Comparison of ENCODE assay signal across 32 mouse cellular contexts in the genomic region with DNA sequence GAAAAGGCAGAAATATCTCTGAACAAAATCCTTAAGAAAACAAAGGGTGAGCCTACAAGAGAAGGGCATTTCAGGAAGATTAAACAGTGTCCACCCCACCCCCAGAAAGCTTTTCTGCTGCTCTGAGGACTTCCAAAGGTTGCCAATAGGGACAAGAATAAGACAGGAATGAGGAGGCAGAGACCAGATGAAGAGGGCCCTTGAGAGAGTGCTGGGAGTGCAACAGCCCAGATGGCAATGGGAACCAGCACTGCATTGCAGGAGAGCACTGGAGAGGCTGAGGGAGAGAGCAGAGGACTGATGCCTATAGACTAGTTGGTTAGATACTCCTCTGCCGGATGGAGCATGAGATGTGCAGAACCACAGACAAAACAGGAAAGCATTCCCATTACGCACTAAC.
"Had no signal": no experiment of that assay in that cellular context is flagged by ENCODE, and none has a peak within 500 bp of the region (broad histone marks: within the 10 kb centered on the region; RNA-seq: fewer than 3 reads in every experiment).

No protein-coding gene starts in this region.

- H3K36me3 ChIP-seq: heart, embryonic 12.5 days; heart, embryonic 15.5 days; hindbrain, embryonic 10.5 days; hindbrain, embryonic 12.5 days; hindbrain, embryonic 13.5 days; hindbrain, embryonic 15.5 days; intestine, embryonic 15.5 days; kidney, embryonic 15.5 days had no signal

- H3K4me2 ChIP-seq: heart, embryonic 11.5 days; heart, embryonic 12.5 days; heart, embryonic 13.5 days; heart, embryonic 15.5 days; hindbrain, embryonic 12.5 days; hindbrain, embryonic 13.5 days; hindbrain, embryonic 14.5 days; hindbrain, embryonic 15.5 days; intestine, embryonic 15.5 days; kidney, embryonic 15.5 days had no signal

- H3K9me3 ChIP-seq: heart, embryonic 12.5 days; heart, embryonic 13.5 days; heart, embryonic 15.5 days; hindbrain, embryonic 10.5 days; hindbrain, embryonic 12.5 days; hindbrain, embryonic 13.5 days; hindbrain, embryonic 15.5 days; intestine, embryonic 15.5 days; kidney, embryonic 15.5 days had no signal

- H3K4me3 ChIP-seq: heart, embryonic 12.5 days; heart, embryonic 13.5 days; heart, embryonic 15.5 days; hindbrain, embryonic 10.5 days; hindbrain, embryonic 12.5 days; hindbrain, embryonic 13.5 days; hindbrain, embryonic 15.5 days; intestine, embryonic 15.5 days; kidney, embryonic 15.5 days; layer of hippocampus, adult 2 months; left cerebral cortex, adult 2 months had no signal

- H3K27me3 ChIP-seq: heart, embryonic 12.5 days; heart, embryonic 13.5 days; heart, embryonic 15.5 days; hindbrain, embryonic 12.5 days; hindbrain, embryonic 13.5 days; hindbrain, embryonic 15.5 days; intestine, embryonic 15.5 days; kidney, embryonic 15.5 days had no signal

- ATAC-seq: inflammation-experienced regulatory T-cells, adult 6 months had no signal

- H3K9ac ChIP-seq: heart, embryonic 12.5 days; heart, embryonic 13.5 days; heart, embryonic 15.5 days; hindbrain, embryonic 12.5 days; hindbrain, embryonic 13.5 days; hindbrain, embryonic 14.5 days; hindbrain, embryonic 15.5 days; intestine, embryonic 15.5 days; kidney, embryonic 15.5 days had no signal

- H3K4me1 ChIP-seq: hindbrain, embryonic 10.5 days; hindbrain, embryonic 12.5 days; hindbrain, embryonic 15.5 days; kidney, embryonic 15.5 days had no signal

- H3K27ac ChIP-seq: heart, embryonic 13.5 days; heart, embryonic 15.5 days; hindbrain, embryonic 10.5 days; hindbrain, embryonic 12.5 days; hindbrain, embryonic 13.5 days; hindbrain, embryonic 14.5 days; hindbrain, embryonic 15.5 days; hindbrain, postnatal 0 days; intestine, embryonic 15.5 days; kidney, embryonic 15.5 days; kidney, postnatal 0 days; layer of hippocampus, adult 2 months; left cerebral cortex, adult 2 months had no signal

- DNase-seq: heart, postnatal 10 days; heart, postnatal 14 days; heart, postnatal 36 days; heart, postnatal 4 days; kidney, adult 11 months; kidney, adult 18-20 months; kidney, adult 2 months; kidney, adult 8-10 months; kidney, adult 9 months; kidney, postnatal 10 days; kidney, postnatal 14 days; kidney, postnatal 25 days; kidney, postnatal 36 days; kidney, postnatal 4 days; layer of hippocampus, adult 9-11 months; layer of hippocampus, postnatal 36 days had no signal
